Mouse (Mus musculus): ENCODE measurements at regions not wholly inside any gene's neighbourhood (a gene's known extent, or its start where the extent isn't known, plus 50 kb on each side); places are given as distances from the start of the nearest gene placed in this dataset.

- no peak for TF ChIP-seq CTCF (IDR thresholded peaks at IDR 0.05; ENCODE audit: low read depth)
- no peak for TF ChIP-seq EP300 (IDR thresholded peaks at IDR 0.05; ENCODE audit: low read depth)
Observed at GRCm38 (mm10) chr10:8020916-8021705, 65.1 kb upstream of the Tab2 start.
